Mouse (Mus musculus): Measurements from ENCODE around the gene Pithd1. TPM values are rescaled to one million over a fixed set of nuclear protein-coding genes. Genes with fewer than 3 reads are reported as not detected.

Gene Pithd1
- polyA plus RNA-seq, 1 experiment from 2014 or later, result 68.3 TPM

- Histone ChIP-seq H3K9me3 (replicated peaks; ENCODE audit: control insufficient read depth, low read length, poor library complexity, severe bottlenecking) (no peaks in the 10 kb centered on the region), H3K9ac (ENCODE audit: low read depth, low read length) (no peak overlapping the region), H3K4me2 (ENCODE audit: low read length) (no peak overlapping the region), H3K27ac (ENCODE audit: low read length) (no peak overlapping the region), H3K4me1 (ENCODE audit: control insufficient read depth, insufficient read depth, low read length) (no peaks in the 10 kb centered on the region), H3K4me3 (ENCODE audit: low read depth, low read length) (no peak overlapping the region), H3K36me3 (ENCODE audit: control insufficient read depth, insufficient read depth, low read length) (peaks cover 36% of the 10 kb centered on the region), H3K27me3 (ENCODE audit: control insufficient read depth, insufficient read depth, low read depth, low read length) (no peaks in the 10 kb centered on the region)
- 90% methylated on average over 5 of the region's 5 CpGs for WGBS
- no peak for ATAC-seq
Observed at GRCm38 (mm10) chr4:136004107-136004675, 17.1 kb upstream of the Pithd1 start.

- H3K4me1 ChIP-seq (ENCODE audit: control insufficient read depth, insufficient read depth, low read length), result no peaks in the 10 kb centered on the region
- H3K4me2 ChIP-seq (ENCODE audit: low read length), result no peak overlapping the region
- no peak overlapping the region for H3K9ac ChIP-seq (ENCODE audit: low read depth, low read length)
- H3K36me3 ChIP-seq (ENCODE audit: control insufficient read depth, insufficient read depth, low read length), result no peaks in the 10 kb centered on the region
- H3K27ac ChIP-seq (ENCODE audit: low read length), result no peak overlapping the region
- ATAC-seq, result no peak
- H3K9me3 ChIP-seq (replicated peaks; ENCODE audit: control insufficient read depth, low read length, poor library complexity, severe bottlenecking), result peaks cover 7% of the 10 kb centered on the region; the same call in 1 of the 2 replicates
- 84% methylated on average over 4 of the region's 4 CpGs for WGBS
- H3K4me3 ChIP-seq (ENCODE audit: low read depth, low read length), result no peak overlapping the region
- no peaks in the 10 kb centered on the region for H3K27me3 ChIP-seq (ENCODE audit: control insufficient read depth, insufficient read depth, low read depth, low read length)
Observed at GRCm38 (mm10) chr4:135995118-135995517, 8.1 kb upstream of the Pithd1 start.

GRCm38 (mm10) chr4:135993941-135994340, 6.9 kb upstream of the Pithd1 start:
- no peak overlapping the region for H3K4me3 ChIP-seq (ENCODE audit: low read depth, low read length)
- WGBS, result 96% methylated on average over 6 of the region's 6 CpGs
- no peaks in the 10 kb centered on the region for H3K4me1 ChIP-seq (ENCODE audit: control insufficient read depth, insufficient read depth, low read length)
- no peak overlapping the region for H3K27ac ChIP-seq (ENCODE audit: low read length)
- H3K9ac ChIP-seq (ENCODE audit: low read depth, low read length), result no peak overlapping the region
- H3K4me2 ChIP-seq (ENCODE audit: low read length), result no peak overlapping the region
- ATAC-seq, result no peak
- no peaks in the 10 kb centered on the region for H3K36me3 ChIP-seq (ENCODE audit: control insufficient read depth, insufficient read depth, low read length)
- H3K9me3 ChIP-seq (replicated peaks; ENCODE audit: control insufficient read depth, low read length, poor library complexity, severe bottlenecking), result peaks cover 7% of the 10 kb centered on the region; the same call in 1 of the 2 replicates
- H3K27me3 ChIP-seq (ENCODE audit: control insufficient read depth, insufficient read depth, low read depth, low read length), result no peaks in the 10 kb centered on the region

- H3K27me3 ChIP-seq (ENCODE audit: control insufficient read depth, insufficient read depth, low read depth, low read length), result no peaks in the 10 kb centered on the region
- H3K36me3 ChIP-seq (ENCODE audit: control insufficient read depth, insufficient read depth, low read length), result peaks cover 13% of the 10 kb centered on the region; the same call in 1 of the 2 replicates
- H3K9ac ChIP-seq (ENCODE audit: low read depth, low read length), result peak overlapping the region; percentile 92
- peak overlapping the region; percentile 94 for H3K4me3 ChIP-seq (ENCODE audit: low read depth, low read length)
- peak overlapping the region; percentile 88 for H3K27ac ChIP-seq (ENCODE audit: low read length)
- 73% methylated on average over 9 of the region's 9 CpGs for WGBS
- H3K4me1 ChIP-seq (ENCODE audit: control insufficient read depth, insufficient read depth, low read length), result peaks cover 18% of the 10 kb centered on the region
- ATAC-seq, result no peak
- no peaks in the 10 kb centered on the region for H3K9me3 ChIP-seq (replicated peaks; ENCODE audit: control insufficient read depth, low read length, poor library complexity, severe bottlenecking)
- H3K4me2 ChIP-seq (ENCODE audit: low read length), result peak overlapping the region; percentile 76
Observed at GRCm38 (mm10) chr4:135987714-135988113, 650 bp upstream of the Pithd1 start.

- Histone ChIP-seq H3K4me2 (ENCODE audit: low read length) (peak overlapping the region; percentile 76), H3K9me3 (replicated peaks; ENCODE audit: control insufficient read depth, low read length, poor library complexity, severe bottlenecking) (no peaks in the 10 kb centered on the region), H3K9ac (ENCODE audit: low read depth, low read length) (peak overlapping the region; percentile 92), H3K27me3 (ENCODE audit: control insufficient read depth, insufficient read depth, low read depth, low read length) (no peaks in the 10 kb centered on the region), H3K36me3 (ENCODE audit: control insufficient read depth, insufficient read depth, low read length) (peaks cover 13% of the 10 kb centered on the region; the same call in 1 of the 2 replicates), H3K4me1 (ENCODE audit: control insufficient read depth, insufficient read depth, low read length) (peaks cover 18% of the 10 kb centered on the region), H3K27ac (ENCODE audit: low read length) (peak overlapping the region; percentile 88), H3K4me3 (ENCODE audit: low read depth, low read length) (peak overlapping the region; percentile 94)
- ATAC-seq, result no peak
- 5% methylated on average over 23 of the region's 23 CpGs for WGBS
Observed at GRCm38 (mm10) chr4:135986301-135986942, 642 bp downstream of the Pithd1 start.

GRCm38 (mm10) chr4:135985769-135986168, 1.3 kb downstream of the Pithd1 start:
- H3K9me3 ChIP-seq (replicated peaks; ENCODE audit: control insufficient read depth, low read length, poor library complexity, severe bottlenecking), result no peaks in the 10 kb centered on the region
- H3K27ac ChIP-seq (ENCODE audit: low read length), result no peak overlapping the region
- H3K36me3 ChIP-seq (ENCODE audit: control insufficient read depth, insufficient read depth, low read length), result peaks cover 13% of the 10 kb centered on the region; the same call in 1 of the 2 replicates
- no peaks in the 10 kb centered on the region for H3K27me3 ChIP-seq (ENCODE audit: control insufficient read depth, insufficient read depth, low read depth, low read length)
- H3K9ac ChIP-seq (ENCODE audit: low read depth, low read length), result peak overlapping the region; percentile 92
- WGBS, result 93% methylated on average over 7 of the region's 7 CpGs
- H3K4me1 ChIP-seq (ENCODE audit: control insufficient read depth, insufficient read depth, low read length), result peaks cover 18% of the 10 kb centered on the region
- ATAC-seq, result no peak
- H3K4me2 ChIP-seq (ENCODE audit: low read length), result peak overlapping the region; percentile 76
- H3K4me3 ChIP-seq (ENCODE audit: low read depth, low read length), result peak overlapping the region; percentile 94

GRCm38 (mm10) chr4:135985193-135985592, 1.9 kb downstream of the Pithd1 start:
- WGBS, result 94% methylated on average over 5 of the region's 5 CpGs
- no peak overlapping the region for H3K4me2 ChIP-seq (ENCODE audit: low read length)
- H3K36me3 ChIP-seq (ENCODE audit: control insufficient read depth, insufficient read depth, low read length), result peaks cover 13% of the 10 kb centered on the region; the same call in 1 of the 2 replicates
- H3K9ac ChIP-seq (ENCODE audit: low read depth, low read length), result no peak overlapping the region
- no peaks in the 10 kb centered on the region for H3K9me3 ChIP-seq (replicated peaks; ENCODE audit: control insufficient read depth, low read length, poor library complexity, severe bottlenecking)
- H3K27me3 ChIP-seq (ENCODE audit: control insufficient read depth, insufficient read depth, low read depth, low read length), result no peaks in the 10 kb centered on the region
- H3K4me1 ChIP-seq (ENCODE audit: control insufficient read depth, insufficient read depth, low read length), result peaks cover 18% of the 10 kb centered on the region
- no peak for ATAC-seq
- H3K27ac ChIP-seq (ENCODE audit: low read length), result no peak overlapping the region
- no peak overlapping the region for H3K4me3 ChIP-seq (ENCODE audit: low read depth, low read length)

GRCm38 (mm10) chr4:135984556-135984955, 2.5 kb downstream of the Pithd1 start:
- ATAC-seq, result no peak
- no peak overlapping the region for H3K4me2 ChIP-seq (ENCODE audit: low read length)
- H3K4me3 ChIP-seq (ENCODE audit: low read depth, low read length), result no peak overlapping the region
- H3K27me3 ChIP-seq (ENCODE audit: control insufficient read depth, insufficient read depth, low read depth, low read length), result no peaks in the 10 kb centered on the region
- no peak overlapping the region for H3K9ac ChIP-seq (ENCODE audit: low read depth, low read length)
- H3K27ac ChIP-seq (ENCODE audit: low read length), result no peak overlapping the region
- H3K9me3 ChIP-seq (replicated peaks; ENCODE audit: control insufficient read depth, low read length, poor library complexity, severe bottlenecking), result no peaks in the 10 kb centered on the region
- 88% methylated on average over 5 of the region's 5 CpGs for WGBS
- peaks cover 18% of the 10 kb centered on the region for H3K4me1 ChIP-seq (ENCODE audit: control insufficient read depth, insufficient read depth, low read length)
- H3K36me3 ChIP-seq (ENCODE audit: control insufficient read depth, insufficient read depth, low read length), result peaks cover 13% of the 10 kb centered on the region; the same call in 1 of the 2 replicates

- Histone ChIP-seq H3K27me3 (ENCODE audit: control insufficient read depth, insufficient read depth, low read depth, low read length) (no peaks in the 10 kb centered on the region), H3K9ac (ENCODE audit: low read depth, low read length) (no peak overlapping the region), H3K9me3 (replicated peaks; ENCODE audit: control insufficient read depth, low read length, poor library complexity, severe bottlenecking) (no peaks in the 10 kb centered on the region), H3K4me3 (ENCODE audit: low read depth, low read length) (no peak overlapping the region), H3K4me2 (ENCODE audit: low read length) (no peak overlapping the region), H3K4me1 (ENCODE audit: control insufficient read depth, insufficient read depth, low read length) (peaks cover 13% of the 10 kb centered on the region), H3K36me3 (ENCODE audit: control insufficient read depth, insufficient read depth, low read length) (peaks cover 20% of the 10 kb centered on the region), H3K27ac (ENCODE audit: low read length) (no peak overlapping the region)
- no peak for ATAC-seq
- 84% methylated on average over 7 of the region's 7 CpGs for WGBS
Observed at GRCm38 (mm10) chr4:135981524-135982063, 5.5 kb downstream of the Pithd1 start.
